Mouse (Mus musculus): ENCODE measurements at regions not wholly inside any gene's neighbourhood (a gene's known extent, or its start where the extent isn't known, plus 50 kb on each side); places are given as distances from the start of the nearest gene placed in this dataset.

- TF ChIP-seq CTCF (IDR thresholded peaks at IDR 0.05; ENCODE audit: extremely low read depth, insufficient read length, insufficient replicate concordance, low read depth, low read length) (no peak), POLR2A (IDR thresholded peaks at IDR 0.05; ENCODE audit: low read depth, low read length) (no peak)
These were observed 141.0 kb upstream of the Mid1 start for GRCm38 (mm10) chrX:169544037-169544436.
